Mouse (Mus musculus) CH12.LX (cell line): ENCODE measurements around the gene Padi6. TPM values are rescaled to one million over a fixed set of nuclear protein-coding genes. Genes with fewer than 3 reads are reported as not detected.

Source experiments
- DNase-seq: peaks from one replicate; pipeline ENCODE4 v3.0.0-alpha.2; 2013; ENCODE audit errors: extremely low read depth
- H3K27ac ChIP-seq: 2 replicates; pipeline ENCODE4 v1.5.1; 2012; ENCODE audit warnings: low read depth, mild to moderate bottlenecking, control low read depth, moderate library complexity; ENCODE audit not compliant: insufficient read depth
- H3K27me3 ChIP-seq: replicated peaks from 2 replicates; pipeline ENCODE3; 2012; ENCODE audit warnings: inconsistent platforms
- H3K36me3 ChIP-seq, 2 experiments: replicated peaks in 1 of 2; 2 replicates each; pipeline versions ENCODE3 to v1.6.1; 2012; ENCODE audit warnings: inconsistent platforms in 1 of 2, low read length in 1 of 2, mild to moderate bottlenecking in 1 of 2, mixed read lengths in 1 of 2, moderate library complexity in 1 of 2; ENCODE audit not compliant: control insufficient read depth in 1 of 2, insufficient read depth in 1 of 2
- H3K4me1 ChIP-seq, 2 experiments: 2 replicates each; pipeline ENCODE4 v1.6.1; 2012; ENCODE audit warnings: inconsistent platforms in 1 of 2, moderate library complexity in 1 of 2; ENCODE audit not compliant: insufficient read depth in 2 of 2, control insufficient read depth in 1 of 2
- H3K4me2 ChIP-seq: 2 replicates; pipeline ENCODE4 v1.6.1; 2012; ENCODE audit warnings: low read depth, mild to moderate bottlenecking, control low read depth; ENCODE audit not compliant: poor library complexity, insufficient read depth, severe bottlenecking
- H3K4me3 ChIP-seq, 3 experiments: fragments of 150-350 bp in 1 of 3; sonication (generic) in 1 of 3; replicated peaks in 1 of 3; 2 replicates each; pipeline versions ENCODE3 to v1.5.1; 2011 to 2012; ENCODE audit warnings: low read depth in 2 of 3, low read length in 2 of 3, mild to moderate bottlenecking in 2 of 3, moderate library complexity in 2 of 3, control low read depth in 1 of 3, improper control_type of control experiment in 1 of 3, inconsistent platforms in 1 of 3, mixed read lengths in 1 of 3; ENCODE audit not compliant: poor library complexity in 1 of 3
- H3K79me2 ChIP-seq: replicated peaks from 2 replicates; pipeline ENCODE4 v1.6.1; 2012; ENCODE audit warnings: mild to moderate bottlenecking, moderate library complexity; ENCODE audit not compliant: control insufficient read depth, poor library complexity, insufficient read depth, severe bottlenecking; ENCODE audit errors: extremely low read depth
- H3K9ac ChIP-seq: 2 replicates; pipeline ENCODE4 v1.6.1; 2012; ENCODE audit warnings: low read depth, mild to moderate bottlenecking, control low read depth, moderate library complexity; ENCODE audit not compliant: insufficient read depth
- H3K9me3 ChIP-seq: replicated peaks from 2 replicates; pipeline ENCODE3; 2012; ENCODE audit warnings: low read length, inconsistent platforms, mixed read lengths
- BHLHE40 ChIP-seq: IDR thresholded peaks from 2 replicates; pipeline ENCODE4 v1.6.1; 2011; ENCODE audit warnings: mild to moderate bottlenecking, low read depth, low read length, improper control_type of control experiment
- CHD1 ChIP-seq: IDR thresholded peaks from 2 replicates; pipeline ENCODE4 v1.6.1; 2012; ENCODE audit warnings: low read depth, low read length, improper control_type of control experiment, inconsistent platforms
- CHD2 ChIP-seq: IDR thresholded peaks from 2 replicates; pipeline ENCODE4 v1.6.1; 2011; ENCODE audit warnings: low read length, improper control_type of control experiment
- CTCF ChIP-seq, 2 experiments: IDR thresholded peaks in 1 of 2; conservative IDR thresholded peaks in 1 of 2; 2 replicates each; pipeline ENCODE4 v1.5.1; 2011 to 2012; ENCODE audit warnings: low read depth in 2 of 2, low read length in 2 of 2, improper control_type of control experiment in 1 of 2, inconsistent platforms in 1 of 2, mild to moderate bottlenecking in 1 of 2, moderate library complexity in 1 of 2
- E2F4 ChIP-seq: IDR thresholded peaks from 2 replicates; pipeline ENCODE4 v1.6.1; 2011; ENCODE audit warnings: low read depth, low read length, improper control_type of control experiment; ENCODE audit not compliant: insufficient replicate concordance
- ELF1 ChIP-seq: IDR thresholded peaks from 2 replicates; pipeline ENCODE4 v1.6.1; 2014; ENCODE audit warnings: low read depth, mild to moderate bottlenecking, inconsistent platforms, low read length, improper control_type of control experiment
- EP300 ChIP-seq: IDR thresholded peaks from 2 replicates; pipeline ENCODE4 v1.6.1; 2011; ENCODE audit warnings: low read length, improper control_type of control experiment
- ETS1 ChIP-seq: conservative IDR thresholded peaks from 2 replicates; pipeline ENCODE4 v1.6.1; 2012; ENCODE audit warnings: low read depth, mild to moderate bottlenecking, inconsistent platforms, low read length, improper control_type of control experiment, moderate library complexity
- GABPA ChIP-seq: IDR thresholded peaks from 2 replicates; pipeline ENCODE4 v1.6.1; 2012; ENCODE audit warnings: low read depth, low read length, improper control_type of control experiment, inconsistent platforms; ENCODE audit not compliant: insufficient replicate concordance
- HCFC1 ChIP-seq: IDR thresholded peaks from 2 replicates; pipeline ENCODE4 v1.6.1; 2012; ENCODE audit warnings: low read depth, mild to moderate bottlenecking, inconsistent platforms, low read length, improper control_type of control experiment
- IRF4 ChIP-seq: IDR thresholded peaks from 2 replicates; pipeline ENCODE4 v1.6.1; 2014; ENCODE audit warnings: low read depth, mild to moderate bottlenecking, inconsistent platforms, low read length, improper control_type of control experiment
- JUN ChIP-seq: IDR thresholded peaks from 2 replicates; pipeline ENCODE4 v1.6.1; 2011; ENCODE audit warnings: low read depth, mild to moderate bottlenecking, low read length, improper control_type of control experiment, moderate library complexity; ENCODE audit not compliant: insufficient read depth
- JUND ChIP-seq: conservative IDR thresholded peaks from 2 replicates; pipeline ENCODE4 v1.6.1; 2011; ENCODE audit warnings: low read depth, low read length, improper control_type of control experiment
- KAT2A ChIP-seq: IDR thresholded peaks from 2 replicates; pipeline ENCODE4 v1.6.1; 2012; ENCODE audit warnings: low read length, improper control_type of control experiment, inconsistent platforms; ENCODE audit not compliant: insufficient replicate concordance
- MAFK ChIP-seq: IDR thresholded peaks from 2 replicates; pipeline ENCODE4 v1.6.1; 2011; ENCODE audit warnings: low read length, improper control_type of control experiment; ENCODE audit not compliant: insufficient replicate concordance
- MAX ChIP-seq: IDR thresholded peaks from 2 replicates; pipeline ENCODE4 v1.6.1; 2011; ENCODE audit warnings: low read length, improper control_type of control experiment
- MAZ ChIP-seq: IDR thresholded peaks from 2 replicates; pipeline ENCODE4 v1.6.1; 2012; ENCODE audit warnings: low read depth, mild to moderate bottlenecking, inconsistent platforms, low read length, improper control_type of control experiment, moderate library complexity
- MEF2A ChIP-seq: IDR thresholded peaks from 2 replicates; pipeline ENCODE4 v1.6.1; 2014; ENCODE audit warnings: low read depth, mild to moderate bottlenecking, inconsistent platforms, low read length, improper control_type of control experiment, borderline replicate concordance
- MXI1 ChIP-seq: IDR thresholded peaks from 2 replicates; pipeline ENCODE4 v1.6.1; 2011; ENCODE audit warnings: mild to moderate bottlenecking, low read depth, low read length, improper control_type of control experiment
- MYC ChIP-seq: IDR thresholded peaks from 2 replicates; pipeline ENCODE4 v1.6.1; 2011; ENCODE audit warnings: low read depth, mild to moderate bottlenecking, improper control_type of control experiment, low read length
- NELFE ChIP-seq: IDR thresholded peaks from 2 replicates; pipeline ENCODE4 v1.6.1; 2011; ENCODE audit warnings: low read depth, low read length, improper control_type of control experiment
- NRF1 ChIP-seq: IDR thresholded peaks from 2 replicates; pipeline ENCODE4 v1.6.1; 2014; ENCODE audit warnings: low read depth, mild to moderate bottlenecking, inconsistent platforms, low read length, improper control_type of control experiment, moderate library complexity
- PAX5 ChIP-seq: IDR thresholded peaks from 2 replicates; pipeline ENCODE4 v1.6.1; 2012; ENCODE audit warnings: low read length, inconsistent platforms, mixed read lengths
- POLR2A ChIP-seq: IDR thresholded peaks from 2 replicates; pipeline ENCODE4 v1.6.1; 2011; ENCODE audit warnings: low read depth, mild to moderate bottlenecking, improper control_type of control experiment, low read length
- POLR2AphosphoS2 ChIP-seq: IDR thresholded peaks from 2 replicates; pipeline ENCODE4 v1.6.1; 2011; ENCODE audit warnings: low read depth, low read length, improper control_type of control experiment
- RAD21 ChIP-seq: IDR thresholded peaks from 2 replicates; pipeline ENCODE4 v1.6.1; 2011; ENCODE audit warnings: low read depth, mild to moderate bottlenecking, low read length, improper control_type of control experiment, moderate library complexity
- RCOR1 ChIP-seq: conservative IDR thresholded peaks from 2 replicates; pipeline ENCODE4 v1.6.1; 2012; ENCODE audit warnings: low read depth, mild to moderate bottlenecking, inconsistent platforms, low read length, improper control_type of control experiment
- SIN3A ChIP-seq: IDR thresholded peaks from 2 replicates; pipeline ENCODE4 v1.6.1; 2012; ENCODE audit warnings: low read length, improper control_type of control experiment, inconsistent platforms
- SMC3 ChIP-seq: IDR thresholded peaks from 2 replicates; pipeline ENCODE4 v1.6.1; 2011; ENCODE audit warnings: low read depth, low read length, improper control_type of control experiment
- TBP ChIP-seq: conservative IDR thresholded peaks from 2 replicates; pipeline ENCODE4 v1.6.1; 2011; ENCODE audit warnings: low read depth, low read length, improper control_type of control experiment
- TCF12 ChIP-seq: IDR thresholded peaks from 2 replicates; pipeline ENCODE4 v1.6.1; 2014; ENCODE audit warnings: low read depth, mild to moderate bottlenecking, inconsistent platforms, low read length, improper control_type of control experiment
- UBTF ChIP-seq: IDR thresholded peaks from 2 replicates; pipeline ENCODE4 v1.6.1; 2012; ENCODE audit warnings: low read depth, mild to moderate bottlenecking, inconsistent platforms, low read length, improper control_type of control experiment, moderate library complexity
- USF1 ChIP-seq: IDR thresholded peaks from 2 replicates; pipeline ENCODE4 v1.6.1; 2014; ENCODE audit warnings: low read depth, mild to moderate bottlenecking, inconsistent platforms, low read length, improper control_type of control experiment
- USF2 ChIP-seq: conservative IDR thresholded peaks from 2 replicates; pipeline ENCODE4 v1.6.1; 2011; ENCODE audit warnings: low read depth, low read length, improper control_type of control experiment
- ZC3H11A ChIP-seq: IDR thresholded peaks from 2 replicates; pipeline ENCODE4 v1.6.1; 2012; ENCODE audit warnings: low read depth, mild to moderate bottlenecking, inconsistent platforms, low read length, improper control_type of control experiment
- ZKSCAN1 ChIP-seq: IDR thresholded peaks from 2 replicates; pipeline ENCODE4 v1.6.1; 2012; ENCODE audit warnings: low read depth, inconsistent platforms, low read length, improper control_type of control experiment, borderline replicate concordance
- ZMIZ1 ChIP-seq: IDR thresholded peaks from 2 replicates; pipeline ENCODE4 v1.6.1; 2012; ENCODE audit warnings: low read depth, mild to moderate bottlenecking, inconsistent platforms, low read length, improper control_type of control experiment
- ZNF384 ChIP-seq: IDR thresholded peaks from 2 replicates; pipeline ENCODE4 v1.6.1; 2012; ENCODE audit warnings: low read depth, low read length, improper control_type of control experiment, inconsistent platforms
- dilution Hi-C: fragments of 300-500 bp; cut with MboI; formaldehyde crosslinking; loops from 2 replicates; pipeline ENCODE4 v1.14.3; 2020; ENCODE audit warnings: low sequenced_read_pairs; ENCODE audit not compliant: extremely low pct_unique_long_range_greater_than_20kb, extremely low pct_ligation_motif_present
- in situ Hi-C: fragments of 300-500 bp; cut with MboI; formaldehyde crosslinking; loops from 3 replicates; pipeline ENCODE4 v1.14.3; 2019; ENCODE audit warnings: low sequenced_read_pairs, low pct_ligation_motif_present, low pct_unique_long_range_greater_than_20kb, mixed read lengths
- polyA plus RNA-seq: library from polyadenylated mRNA; unstranded; fragments of >175 nt; gene quantifications from 2 replicates; pipeline ENCODE4 v1.2.1, GENCODE M21; 2012; ENCODE audit warnings: low read depth; ENCODE audit not compliant: insufficient read length
- total RNA-seq, 2 experiments: library from RNA; depleted of rRNA; stranded (reverse); fragments of 300-350 nt in 1 of 2; fragments of >200 nt in 1 of 2; gene quantifications; 2 replicates each; pipeline ENCODE4 v1.2.3; 2012 to 2014

Padi6 gene
- total and polyA plus RNA-seq, 3 experiments, result not detected

GRCm38 (mm10) chr4:140695675-140696585 is 46.5 kb downstream of the Padi6 start:
- in situ Hi-C loops (no loop called here), dilution Hi-C loops (no loop called here)
- Histone ChIP-seq H3K4me3 (no peak overlapping the region), H3K27me3 (no peaks in the 10 kb centered on the region), H3K79me2 (no peaks in the 10 kb centered on the region), H3K4me2 (peak overlapping the region; percentile 42; the same call in 1 of the 2 replicates), H3K9ac (no peak overlapping the region), H3K9me3 (no peaks in the 10 kb centered on the region), H3K27ac (peak overlapping the region; percentile 17; the same call in 1 of the 2 replicates), H3K36me3 (no peaks in the 10 kb centered on the region), H3K4me1 (peaks cover 11 to 62% of the 10 kb centered on the region in 2 experiments)
- DNase-seq, result peak; percentile 83
- TF ChIP-seq MYC (peak; percentile 98), CTCF (conservative IDR thresholded peaks at IDR 0.05 in 1 of 2, IDR thresholded peaks at IDR 0.05 in 1 of 2; ENCODE audit: low read depth in 2 of 2, low read length in 2 of 2) (no peak), PAX5 (no peak), TBP (0 out of 2 replicates have a peak, but pooled peaks have one; percentile 16), NELFE (no peak), ZMIZ1 (0 out of 2 replicates have a peak, but pooled peaks have one; percentile 45), MAZ (no peak), JUND (peak; percentile 31; the same call in 1 of the 2 replicates), GABPA (no peak), RAD21 (no peak), RCOR1 (no peak), POLR2A (no peak), MAX (peak; percentile 97), IRF4 (peak; percentile 88), JUN (no peak), UBTF (no peak), CHD1 (no peak), MAFK (no peak), ELF1 (no peak), MXI1 (peak; percentile 88), SMC3 (no peak), USF1 (peak; percentile 59), ZKSCAN1 (no peak), ETS1 (peak; percentile 59), ZC3H11A (no peak), E2F4 (no peak), ZNF384 (no peak), KAT2A (no peak), POLR2AphosphoS2 (no peak), EP300 (peak; percentile 50), TCF12 (peak; percentile 19; the same call in 1 of the 2 replicates), SIN3A (peak; percentile 61), MEF2A (peak; percentile 26; the same call in 1 of the 2 replicates), NRF1 (no peak), CHD2 (0 out of 2 replicates have a peak, but pooled peaks have one; percentile 1), HCFC1 (no peak), USF2 (peak; percentile 52), BHLHE40 (peak; percentile 64)
